Mouse (Mus musculus) heart, adult 2 months (tissue): ENCODE data around the gene Tex38.
A peak's percentile ranks its signal among the peaks of the same experiment; 100 is the strongest.

Experiments used
- CTCF ChIP-seq: fragments of 200-600 bp; IDR thresholded peaks from 2 replicates; pipeline ENCODE4 v1.8.1; 2022; ENCODE audit warnings: antibody characterized with exemption, mild to moderate bottlenecking, moderate library complexity
- EP300 ChIP-seq: fragments of 200-500 bp; IDR thresholded peaks from 2 replicates; pipeline ENCODE4 v1.6.1; 2011; ENCODE audit warnings: low read depth, low read length, control low read depth; ENCODE audit not compliant: insufficient read depth

GRCm38 (mm10) chr4:115821928-115822327 is 41.1 kb upstream of the Tex38 start:
- TF ChIP-seq CTCF, result no peak
- TF ChIP-seq EP300, result peak; percentile 53; the same call in 1 of the 2 replicates
